Mouse (Mus musculus): ENCODE data around the gene Stard3.

DNA sequence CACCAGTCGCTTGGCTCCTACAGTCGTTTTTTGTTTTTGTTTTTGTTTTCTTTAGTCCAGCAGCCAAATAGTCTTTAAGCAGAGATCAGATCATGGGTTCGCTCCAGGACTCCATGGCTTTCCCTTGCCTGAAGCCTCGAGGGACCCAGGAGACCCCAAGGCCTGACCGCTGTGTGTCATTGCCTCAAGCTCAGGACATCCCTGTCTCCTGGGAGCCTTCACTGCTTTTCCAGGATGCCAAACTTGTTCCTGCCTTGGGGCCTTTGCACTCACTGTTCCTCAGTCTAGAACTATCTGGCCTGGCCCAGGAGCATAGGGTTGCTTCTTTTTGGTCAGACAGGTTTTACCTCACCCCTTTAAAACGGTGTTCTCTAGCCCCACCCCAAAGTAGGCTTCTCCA is 48.5 kb downstream of the Stard3 start:
- no peak for TF ChIP-seq CTCF (IDR thresholded peaks at IDR 0.05; ENCODE audit: insufficient read depth, low read length)
- TF ChIP-seq POLR2A (IDR thresholded peaks at IDR 0.05; ENCODE audit: borderline replicate concordance, extremely low read depth, low read depth, low read length) = no peak
